Comparison of ENCODE assay signal across 8 mouse cellular contexts in genomic region chr6:88486893-88487292, GRCm38 (mm10). TPM values are rescaled to one million over a fixed set of nuclear protein-coding genes. Genes with fewer than 3 reads are reported as not detected.
A peak's percentile ranks its signal among the peaks of the same experiment; 100 is the strongest.
DNase-seq lines count a peak whose midpoint lies in the region; ATAC-seq lines count a peak whose summit lies in the region.

No protein-coding gene starts in this region.

- no peaks in the 10 kb centered on the region for H3K4me1 ChIP-seq in forebrain, embryonic 11.5 days (replicated peaks; ENCODE audit: control insufficient read depth, insufficient read depth, low read length)
- H3K4me1 ChIP-seq in forebrain, embryonic 10.5 days, result no peaks in the 10 kb centered on the region
- no peaks in the 10 kb centered on the region for H3K4me1 ChIP-seq in stomach, embryonic 15.5 days

- ATAC-seq in forebrain, embryonic 11.5 days (replicated peaks; ENCODE audit: low FRiP score), result no peak
- ATAC-seq in stomach, embryonic 15.5 days (ENCODE audit: insufficient read depth, low FRiP score, low read depth), result peak; percentile 53; the same call in 1 of the 2 replicates

- H3K27me3 ChIP-seq in forebrain, embryonic 11.5 days (ENCODE audit: control insufficient read depth, insufficient read depth, low read length), result no peaks in the 10 kb centered on the region
- no peaks in the 10 kb centered on the region for H3K27me3 ChIP-seq in forebrain, embryonic 10.5 days (ENCODE audit: poor library complexity, severe bottlenecking)
- H3K27me3 ChIP-seq in stomach, embryonic 15.5 days (replicated peaks), result no peaks in the 10 kb centered on the region

- no peak overlapping the region for H3K27ac ChIP-seq in forebrain, embryonic 11.5 days (ENCODE audit: low read depth, low read length)
- no peak overlapping the region for H3K27ac ChIP-seq in forebrain, embryonic 10.5 days
- no peak overlapping the region for H3K27ac ChIP-seq in stomach, embryonic 15.5 days

- intact Hi-C loops in heart, postnatal 10 days (cut with DNase I), result loop anchor here (5.0 kb wide), 2 partner anchors 295 to 375 kb away; partner anchors contain the start of gene Gata2

- peaks cover 7% of the 10 kb centered on the region; the same call in 1 of the 2 replicates for H3K36me3 ChIP-seq in forebrain, embryonic 11.5 days (ENCODE audit: control insufficient read depth, insufficient read depth, low read length)
- peaks cover 96% of the 10 kb centered on the region for H3K36me3 ChIP-seq in forebrain, embryonic 10.5 days (replicated peaks)
- peaks cover 36% of the 10 kb centered on the region for H3K36me3 ChIP-seq in stomach, embryonic 15.5 days

- H3K9ac ChIP-seq in forebrain, embryonic 11.5 days (ENCODE audit: low read length), result no peak overlapping the region
- H3K9ac ChIP-seq in stomach, embryonic 15.5 days, result no peak overlapping the region

- no peak overlapping the region for H3K4me3 ChIP-seq in forebrain, embryonic 11.5 days (ENCODE audit: low read depth, low read length)
- H3K4me3 ChIP-seq in forebrain, embryonic 10.5 days, result no peak overlapping the region
- no peak overlapping the region for H3K4me3 ChIP-seq in stomach, embryonic 15.5 days (replicated peaks)

- DNase-seq in forebrain, embryonic 11.5 days (ENCODE audit: low spot score), result peak; percentile 70
- no peak for DNase-seq in forebrain, embryonic 10.5 days (ENCODE audit: extremely low spot score, low spot score)
- peak; percentile 55 to 58 for DNase-seq in B cell, adult 2 months
- DNase-seq in cerebellum, adult 9-10 months, result peak; percentile 72
- peak; percentile 60 to 70 for DNase-seq in heart, postnatal 10 days
- peak; percentile 58 for DNase-seq in left cerebral cortex, adult 11 months (ENCODE audit: low spot score)
- DNase-seq in mesoderm, embryonic 11.5 days (ENCODE audit: low read depth, low spot score), result peak; percentile 37

- 92% methylated on average over 8 of the region's 8 CpGs for WGBS in forebrain, embryonic 11.5 days
- 94% methylated on average over 8 of the region's 8 CpGs for WGBS in forebrain, embryonic 10.5 days
- 80% methylated on average over 8 of the region's 8 CpGs for WGBS in stomach, embryonic 15.5 days

- no peaks in the 10 kb centered on the region for H3K9me3 ChIP-seq in forebrain, embryonic 11.5 days (ENCODE audit: control insufficient read depth, low read length)
- no peaks in the 10 kb centered on the region for H3K9me3 ChIP-seq in forebrain, embryonic 10.5 days
- H3K9me3 ChIP-seq in stomach, embryonic 15.5 days, result no peaks in the 10 kb centered on the region

- no peak overlapping the region for H3K4me2 ChIP-seq in forebrain, embryonic 11.5 days (ENCODE audit: low read depth, low read length, severe bottlenecking)
- no peak overlapping the region for H3K4me2 ChIP-seq in stomach, embryonic 15.5 days

RNA-seq across cellular contexts. Expression of gene Ruvbl1, which starts 21.7 kb away (rescaled TPM):
- polyA plus RNA-seq in forebrain, embryonic 11.5 days (2014; fragmentation: Nextera tagmentation; extraction: Ambion mirVana), result 166 and 175 TPM in 2 replicates
- 221 TPM in 2 replicates for polyA plus RNA-seq in forebrain, embryonic 10.5 days (2016; fragmentation: Nextera tagmentation; extraction: Ambion mirVana)
- total RNA-seq in heart, postnatal 10 days (2021), result 10 to 100 TPM; 21.3 to 23.8 TPM
- polyA plus RNA-seq in stomach, embryonic 15.5 days (2015; fragmentation: Nextera tagmentation; extraction: Ambion mirVana), result 117 and 124 TPM in 2 replicates

RNA-seq across cellular contexts. Expression of gene Sec61a1, which starts 31.8 kb away (rescaled TPM):
- polyA plus RNA-seq in forebrain, embryonic 11.5 days (2014; fragmentation: Nextera tagmentation; extraction: Ambion mirVana), result 199 and 202 TPM in 2 replicates
- polyA plus RNA-seq in forebrain, embryonic 10.5 days (2016; fragmentation: Nextera tagmentation; extraction: Ambion mirVana), result 211 and 220 TPM in 2 replicates
- 10 to 100 TPM; 89.4 to 89.9 TPM for total RNA-seq in heart, postnatal 10 days (2021)
- 260 and 295 TPM in 2 replicates for polyA plus RNA-seq in stomach, embryonic 15.5 days (2015; fragmentation: Nextera tagmentation; extraction: Ambion mirVana)

RNA-seq across cellular contexts. Expression of gene Eefsec, which starts 40.6 kb away (rescaled TPM):
- 41.3 and 48.5 TPM in 2 replicates for polyA plus RNA-seq in forebrain, embryonic 11.5 days (2014; fragmentation: Nextera tagmentation; extraction: Ambion mirVana)
- 38.6 and 40.6 TPM in 2 replicates for polyA plus RNA-seq in forebrain, embryonic 10.5 days (2016; fragmentation: Nextera tagmentation; extraction: Ambion mirVana)
- 10 to 100 TPM in 1 of 2 experiments, 1 to 10 TPM in 1; 9.8 to 11.2 TPM for total RNA-seq in heart, postnatal 10 days (2021)
- 35.5 and 36.5 TPM in 2 replicates for polyA plus RNA-seq in stomach, embryonic 15.5 days (2015; fragmentation: Nextera tagmentation; extraction: Ambion mirVana)
